Mouse (Mus musculus) megakaryocyte-erythroid progenitor cell, adult 5 weeks (primary cell): ENCODE results near the gene Ctrb1. TPM values are rescaled to one million over a fixed set of nuclear protein-coding genes. Genes with fewer than 3 reads are reported as not detected.

Source experiments
- polyA plus RNA-seq: library from polyadenylated mRNA; stranded (reverse); fragments of >175 nt; gene quantifications from 2 replicates; pipeline ENCODE4 v1.2.3, GENCODE M21; 2012

Gene Ctrb1
- not detected in 2 replicates for polyA plus RNA-seq

DNA sequence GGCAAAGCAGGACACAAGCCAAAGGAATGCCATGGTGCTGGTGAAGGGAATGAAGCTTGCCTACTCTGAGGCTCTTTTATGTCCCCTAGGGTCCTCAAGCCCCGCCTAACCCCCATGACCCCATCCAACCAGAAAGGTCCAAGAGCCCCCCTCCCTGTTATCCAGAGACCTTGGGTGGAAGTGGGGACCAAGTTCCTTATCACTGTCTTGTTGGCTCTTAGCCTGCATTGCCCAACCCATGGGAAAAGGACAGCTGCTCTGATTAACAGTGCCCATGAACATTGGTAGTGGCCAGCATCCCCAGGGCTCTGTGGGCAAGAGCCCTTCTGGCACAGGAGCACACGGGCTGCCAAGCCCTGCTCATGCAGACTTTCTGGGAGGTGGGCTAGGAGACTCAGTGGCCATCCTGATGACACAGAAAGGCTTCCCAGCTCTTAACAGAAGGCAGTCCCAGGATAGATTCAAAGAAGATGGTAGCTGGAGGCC lies at the start of gene Ctrb1:
Ctrb1 (minus strand) TSS at position 51 of the 486 bp plus-strand sequence.

DNA sequence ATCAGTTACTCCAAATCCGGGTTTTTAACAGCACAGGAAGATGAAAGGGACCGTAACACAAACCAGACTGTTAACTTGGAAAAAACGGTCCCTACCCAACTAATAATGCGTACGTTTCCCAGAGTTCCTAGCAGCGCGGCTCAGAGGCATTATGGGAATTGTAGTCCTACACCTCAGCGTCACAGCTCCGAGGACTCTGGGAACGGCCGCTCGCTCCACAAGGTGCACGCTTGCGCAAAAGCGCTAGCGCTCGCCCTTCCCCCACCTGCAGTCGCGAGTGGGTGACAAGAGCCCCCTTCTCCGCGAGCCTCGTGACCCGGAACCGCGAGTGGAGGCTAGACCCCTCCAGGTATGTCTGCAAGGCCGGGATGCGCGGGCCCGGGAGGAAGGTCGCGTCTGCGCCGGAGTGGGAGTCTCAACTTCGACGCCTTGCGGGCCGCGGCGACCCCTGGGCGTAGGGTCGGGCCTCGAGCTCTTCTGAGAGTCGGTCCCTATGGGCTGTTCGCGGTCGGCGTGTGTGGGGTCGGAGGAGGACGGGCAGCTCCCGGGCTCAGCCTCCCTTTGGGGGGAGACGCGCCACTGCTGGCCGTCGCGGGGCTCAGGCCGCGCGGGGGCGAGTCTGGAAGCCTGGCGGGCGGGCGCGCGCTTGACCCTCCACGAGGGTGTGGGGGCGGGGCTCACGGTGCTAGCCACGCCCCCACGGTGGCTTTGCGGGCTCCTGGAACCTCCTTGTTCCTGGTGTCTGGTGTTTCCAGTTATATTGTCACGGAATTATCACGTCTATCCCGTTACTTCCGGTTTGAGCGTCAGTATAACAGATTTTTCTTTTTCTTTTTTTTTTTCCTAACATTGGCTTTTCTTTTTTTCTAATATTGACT lies 47.3 kb downstream of the Ctrb1 start, which contains the start of gene Zfp1:
Zfp1 (plus strand) TSS at position 138 of the 878 bp plus-strand sequence.

Other genes starting within 250 kb of the Ctrb1 start
- 2.2 and 2.7 TPM in 2 replicates for gene Wdr59, start 168.9 kb downstream of the Ctrb1 start, polyA plus RNA-seq
- gene Znrf1, start 154.9 kb downstream of the Ctrb1 start, polyA plus RNA-seq: 193 and 223 TPM in 2 replicates
- 0.44 and 0.47 TPM in 2 replicates for gene Ldhd, start 60.6 kb downstream of the Ctrb1 start, polyA plus RNA-seq
- 5.0 and 5.5 TPM in 2 replicates for gene Zfp1, start 47.6 kb downstream of the Ctrb1 start, polyA plus RNA-seq
- gene Bcar1, start 52.8 kb upstream of the Ctrb1 start, polyA plus RNA-seq: 0.86 and 0.96 TPM in 2 replicates
- gene Cfdp1, start 163.3 kb upstream of the Ctrb1 start, polyA plus RNA-seq: 18.2 and 25.7 TPM in 2 replicates
- gene Tmem170, start 185.7 kb upstream of the Ctrb1 start, polyA plus RNA-seq: 0.18 and 0.26 TPM in 2 replicates
- gene Chst5, start 219.4 kb upstream of the Ctrb1 start, polyA plus RNA-seq: not detected in 2 replicates
- 1.7 and 2.2 TPM in 2 replicates for gene Tmem231, start 242.9 kb upstream of the Ctrb1 start, polyA plus RNA-seq
- gene Gabarapl2, start 249.7 kb upstream of the Ctrb1 start, polyA plus RNA-seq: 3.6 and 4.2 TPM in 2 replicates